Mouse (Mus musculus) layer of hippocampus, adult 9-10 months (tissue): ENCODE data around the gene Mrpl43.
"Not testable (repeated sequence)": the region's sequence is repeated elsewhere in the genome, so short reads cannot be mapped to it uniquely, and the experiment has no call there.

ENCODE experiments used
- DNase-seq: peaks from one replicate; pipeline ENCODE4 v3.0.0; 2022; ENCODE audit warnings: low spot score

The Mrpl43 gene

DNA sequence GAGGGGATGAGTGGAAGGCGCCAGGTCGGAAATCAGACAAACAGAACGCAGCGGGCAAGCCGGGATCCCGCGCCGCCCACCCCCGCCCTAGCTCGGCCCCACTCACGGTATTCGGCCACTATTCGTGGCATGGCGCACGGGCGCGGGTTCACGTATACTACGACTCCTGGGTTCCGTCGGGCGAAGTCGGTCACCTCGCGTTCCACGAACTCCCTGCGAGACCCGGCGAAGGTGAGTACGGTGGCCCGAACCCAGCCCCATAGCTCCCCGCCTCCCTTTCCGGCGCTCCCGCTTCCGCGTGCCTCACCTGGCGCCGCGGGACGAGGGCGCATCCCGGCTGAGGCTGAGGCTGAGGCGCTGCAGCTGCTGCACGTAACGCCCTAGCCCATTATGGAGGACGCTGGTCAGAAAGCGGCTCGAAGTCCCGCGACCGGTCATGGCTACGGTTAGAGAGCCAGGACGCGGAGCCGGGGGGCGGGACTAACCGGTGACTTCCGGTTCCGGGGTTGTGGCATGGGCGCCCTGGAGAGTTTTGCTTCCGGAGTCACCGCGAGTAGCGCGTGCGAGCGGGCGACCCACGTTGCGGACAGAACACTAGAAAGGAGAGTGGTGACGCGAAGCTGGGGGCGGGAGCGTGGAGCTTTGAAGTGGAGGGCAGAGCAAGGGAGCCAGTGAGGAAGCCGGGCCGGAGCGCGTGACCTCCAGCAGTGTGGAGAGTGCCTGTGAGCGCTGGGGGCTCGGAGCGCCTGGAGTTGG lies at the start of gene Mrpl43:
Mrpl43 (minus strand) TSS at position 486 of the 756 bp plus-strand sequence.
- peak; percentile 90 for DNase-seq

DNA sequence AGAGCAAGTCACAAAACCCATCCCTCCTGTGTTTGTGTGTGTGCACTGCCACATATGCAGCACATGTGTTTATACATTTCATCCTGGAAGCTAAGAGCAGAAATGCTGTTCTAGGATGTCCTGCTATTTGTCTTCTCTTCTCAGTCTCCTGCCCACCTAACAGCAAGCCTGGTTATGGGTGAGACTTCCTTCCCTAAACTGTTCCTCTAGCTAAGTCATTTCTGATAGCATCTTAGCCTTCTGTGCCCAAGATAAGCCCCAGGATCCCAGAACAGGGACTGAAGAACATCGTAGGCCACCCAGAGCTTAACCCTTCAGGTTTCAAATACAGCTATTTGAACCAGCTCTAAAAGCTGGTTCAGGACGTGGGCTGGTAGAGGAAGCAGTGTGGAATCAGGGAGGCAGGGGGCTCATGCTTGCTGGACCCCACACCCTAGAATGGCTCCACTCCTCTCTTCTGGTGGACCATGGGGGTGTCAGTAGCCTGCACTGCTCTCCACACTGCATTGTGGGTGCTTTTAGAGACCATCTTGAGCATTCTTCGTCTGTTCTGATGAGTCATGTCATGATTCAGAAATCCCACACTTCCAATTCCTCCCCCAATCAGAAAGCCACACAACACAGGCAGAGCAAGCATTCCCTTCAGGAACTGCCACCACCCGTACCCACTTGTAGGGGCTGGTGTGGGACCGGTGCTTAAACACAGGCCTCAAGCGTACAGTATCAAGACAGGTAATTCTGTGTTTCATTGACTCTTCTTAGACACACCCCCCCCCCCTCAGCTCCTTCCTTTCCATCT lies 48.8 kb upstream of the Mrpl43 start:
- DNase-seq = no peak

DNA sequence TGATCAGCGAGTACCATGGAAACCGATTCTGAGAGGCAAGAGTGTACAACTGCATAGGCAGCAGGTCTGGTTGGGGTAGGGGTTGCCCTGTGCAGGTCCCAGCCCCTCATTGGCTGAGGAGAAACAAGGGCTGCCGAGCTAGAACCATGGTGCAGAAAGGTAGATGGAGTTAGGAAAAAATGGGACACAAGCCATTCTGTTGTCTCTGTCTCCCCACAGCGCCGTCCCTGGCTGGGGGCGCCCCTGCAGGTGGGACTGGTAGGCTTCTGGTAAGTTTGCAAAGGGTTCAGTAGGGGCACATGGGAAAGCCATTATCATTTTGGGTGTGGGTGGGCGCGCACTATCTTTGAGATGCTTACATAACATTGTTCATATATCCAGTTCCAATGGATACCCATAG lies 47.2 kb upstream of the Mrpl43 start:
- no peak for DNase-seq

DNA sequence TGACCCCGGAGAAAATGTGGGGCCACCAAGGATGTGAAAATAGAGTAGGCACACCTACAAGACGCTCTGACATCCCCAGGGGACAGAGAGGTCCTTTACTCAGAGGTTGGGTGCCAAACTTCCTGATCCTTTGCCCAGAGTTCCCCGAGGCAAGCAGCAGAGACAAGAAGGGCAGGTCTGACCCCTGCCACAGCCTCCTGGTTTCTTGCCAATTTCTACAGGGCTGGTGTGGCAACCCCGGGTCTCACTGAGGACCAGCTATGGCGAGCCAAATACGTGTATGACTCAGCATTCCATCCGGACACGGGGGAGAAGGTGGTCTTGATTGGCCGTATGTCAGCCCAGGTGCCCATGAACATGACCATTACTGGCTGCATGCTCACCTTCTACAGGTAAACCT lies 43.3 kb upstream of the Mrpl43 start:
- DNase-seq = no peak

DNA sequence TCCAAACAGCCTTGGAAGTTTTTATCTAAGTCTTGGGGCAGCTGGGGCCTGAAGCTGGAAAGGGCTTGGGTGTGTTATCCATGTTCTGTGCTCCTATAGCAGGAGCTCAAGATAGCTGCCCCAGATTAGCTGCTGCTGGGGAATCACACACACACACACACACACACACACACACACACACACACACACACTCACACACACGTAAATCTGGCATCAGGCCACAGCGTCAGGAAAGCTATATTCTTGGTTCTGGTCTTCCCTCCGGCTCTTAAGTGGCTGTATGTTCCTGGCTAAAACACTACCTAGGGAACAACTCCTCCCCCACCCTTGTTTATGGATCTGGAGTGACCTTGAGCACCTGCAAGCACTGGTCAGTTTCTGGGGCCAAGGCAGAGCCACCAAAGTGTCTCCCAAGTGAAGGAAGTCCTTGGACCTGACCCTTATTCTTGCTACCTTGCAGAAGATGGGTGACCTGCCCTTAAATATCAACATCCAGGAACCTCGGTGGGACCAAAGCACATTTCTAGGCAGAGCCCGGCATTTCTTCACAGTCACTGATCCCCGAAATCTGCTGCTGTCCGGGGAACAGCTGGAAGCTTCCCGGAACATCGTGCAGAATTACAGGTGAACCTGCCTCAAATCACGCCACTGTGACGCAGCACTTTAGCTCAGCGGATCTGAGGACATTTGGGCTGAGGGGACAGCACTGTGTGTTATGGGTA lies 42.6 kb upstream of the Mrpl43 start:
- DNase-seq = no peak

DNA sequence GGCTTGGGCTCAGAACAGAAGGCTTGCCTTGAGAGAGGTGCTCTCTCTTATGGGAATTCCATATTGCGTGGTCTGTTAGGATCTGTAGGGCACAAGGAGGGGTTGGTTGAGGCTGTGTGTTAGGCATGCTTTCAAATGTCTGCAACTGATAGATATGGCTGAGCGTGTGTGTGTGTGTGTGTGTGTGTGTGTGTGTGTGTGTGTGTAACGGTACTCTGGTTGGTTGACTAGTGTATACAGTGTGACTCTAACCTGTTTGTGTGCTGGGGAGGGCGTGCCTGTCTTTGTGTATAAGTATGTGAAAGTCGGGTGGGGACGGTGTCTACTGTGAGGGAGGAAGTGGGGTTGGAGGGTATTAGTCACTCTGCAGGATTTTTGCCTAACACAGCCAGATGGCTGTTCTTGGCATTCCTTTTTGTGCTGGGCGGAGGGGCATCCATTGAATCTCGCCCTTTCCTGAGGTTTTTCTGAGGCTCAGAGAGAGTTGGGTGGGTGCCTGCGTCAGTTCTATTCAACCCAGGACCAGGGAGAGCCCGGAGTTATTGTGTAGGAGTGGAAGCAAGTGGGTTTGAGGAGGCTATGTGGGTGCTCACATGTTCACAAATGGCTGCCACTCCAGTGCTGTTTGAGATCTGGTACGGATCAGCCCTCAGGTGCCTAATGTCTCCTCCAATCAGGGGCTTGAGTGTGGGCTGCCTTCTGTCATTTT lies 41.8 kb upstream of the Mrpl43 start:
- DNase-seq = peak; percentile 75

DNA sequence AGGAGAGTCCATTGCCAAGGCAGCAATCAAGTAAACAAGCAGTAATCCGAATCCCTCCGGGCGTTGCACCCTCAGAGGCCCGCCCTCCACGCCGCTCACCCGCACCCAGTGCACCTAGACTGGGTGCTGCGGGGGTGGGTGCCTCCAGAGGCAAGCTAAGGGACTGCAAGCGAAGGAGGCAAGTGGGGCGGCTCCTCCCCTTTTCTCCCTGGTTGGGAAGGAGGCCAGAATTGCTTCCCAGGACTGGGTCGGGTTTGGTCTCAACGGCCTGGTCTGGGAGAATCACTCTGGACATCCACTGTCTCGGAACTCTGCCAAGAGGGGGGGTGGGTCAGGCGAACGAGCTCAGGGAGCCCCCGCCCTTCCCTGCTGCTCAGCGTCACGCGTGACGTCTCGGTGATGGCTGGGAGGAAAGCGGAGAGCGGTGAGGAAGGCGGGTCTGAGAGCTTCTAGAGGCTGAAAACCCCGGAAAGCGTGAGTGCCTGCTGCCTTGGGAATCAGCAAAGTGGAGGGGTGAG lies 41.2 kb upstream of the Mrpl43 start, which contains the start of gene Sfxn3:
Sfxn3 (plus strand) TSS at position 87 of the 518 bp plus-strand sequence.
- peak; percentile 80 for DNase-seq

DNA sequence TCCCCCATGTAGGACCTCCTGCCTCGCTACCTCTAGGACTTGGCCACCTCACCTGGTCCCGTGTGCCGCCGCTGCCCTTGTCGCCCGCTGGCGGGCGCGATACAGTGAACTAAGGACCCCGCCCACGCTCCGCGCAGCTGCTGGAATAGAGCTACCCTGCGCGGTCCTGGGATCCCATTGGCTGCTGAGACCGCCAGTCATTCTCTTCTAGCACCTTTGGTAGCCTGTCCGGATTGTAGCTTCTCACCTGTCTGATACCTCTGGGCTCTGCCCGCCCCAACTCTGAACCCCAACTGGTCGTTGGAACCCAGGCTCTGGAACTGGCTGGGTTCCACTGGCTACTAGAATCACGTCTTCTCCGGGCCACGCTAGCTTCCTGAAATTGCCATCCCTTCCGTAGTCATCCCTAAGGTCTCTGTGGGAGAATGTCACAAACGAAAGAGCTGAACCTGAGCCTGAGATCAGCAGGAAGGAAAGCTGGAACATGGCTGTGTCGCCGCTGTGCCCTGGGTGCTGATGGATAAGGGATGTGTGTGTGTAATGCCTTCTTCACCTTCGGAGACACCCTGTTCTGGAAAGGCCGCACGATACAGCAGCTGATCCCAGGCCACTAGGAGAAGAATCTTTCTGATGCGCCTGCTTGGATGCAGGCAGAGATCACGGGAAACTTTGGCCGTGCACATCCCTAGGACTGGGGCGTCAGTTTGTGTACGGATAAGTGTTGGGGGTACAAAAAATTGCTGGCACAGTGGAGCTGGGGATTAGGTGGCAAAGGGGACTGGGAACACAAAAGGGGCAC lies 40.5 kb upstream of the Mrpl43 start:
- DNase-seq = peak; percentile 60

DNA sequence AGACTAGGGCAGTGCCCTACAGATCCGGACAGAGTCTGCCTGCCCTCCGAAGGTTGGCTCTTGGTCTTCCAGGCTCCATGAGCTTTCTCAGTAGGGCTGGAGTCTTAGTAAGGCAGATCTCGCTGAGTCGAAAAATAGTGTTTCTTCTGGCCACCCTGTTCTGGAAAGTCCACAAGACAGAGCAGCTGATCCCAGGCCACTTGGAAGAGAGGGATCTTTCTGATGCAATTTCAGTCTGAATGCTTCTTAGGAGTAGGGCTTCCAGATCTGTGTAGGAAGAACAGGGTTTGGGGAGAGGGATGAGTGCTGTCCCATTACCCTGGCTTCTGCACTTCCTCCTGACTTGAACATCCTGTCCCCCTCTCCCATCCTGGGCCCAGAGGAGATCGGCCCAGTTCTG lies 39.4 kb upstream of the Mrpl43 start, which contains the start of gene Pdzd7:
Pdzd7 (minus strand) TSS at position 67 of the 400 bp plus-strand sequence.
- DNase-seq = no peak

DNA sequence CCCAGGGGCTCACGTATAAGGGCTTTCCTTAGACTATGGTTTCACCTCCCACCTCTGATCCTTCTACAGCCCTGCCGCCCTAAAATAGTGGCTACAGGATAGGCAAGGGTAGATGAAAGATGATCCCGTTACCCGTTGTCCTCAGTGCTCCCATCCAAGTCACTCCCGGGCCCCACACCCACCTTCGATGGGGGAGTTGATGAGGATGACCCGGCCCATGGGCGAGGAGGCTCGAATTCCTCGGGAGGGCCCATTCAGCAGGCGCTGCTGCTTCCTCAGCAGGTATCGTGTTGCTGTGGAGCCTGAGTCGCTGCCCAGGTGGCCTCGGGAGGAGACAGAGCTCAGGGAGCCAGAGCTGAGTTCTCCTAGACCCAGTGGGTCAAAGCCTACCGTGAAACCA lies 39.0 kb upstream of the Mrpl43 start:
- no peak for DNase-seq

DNA sequence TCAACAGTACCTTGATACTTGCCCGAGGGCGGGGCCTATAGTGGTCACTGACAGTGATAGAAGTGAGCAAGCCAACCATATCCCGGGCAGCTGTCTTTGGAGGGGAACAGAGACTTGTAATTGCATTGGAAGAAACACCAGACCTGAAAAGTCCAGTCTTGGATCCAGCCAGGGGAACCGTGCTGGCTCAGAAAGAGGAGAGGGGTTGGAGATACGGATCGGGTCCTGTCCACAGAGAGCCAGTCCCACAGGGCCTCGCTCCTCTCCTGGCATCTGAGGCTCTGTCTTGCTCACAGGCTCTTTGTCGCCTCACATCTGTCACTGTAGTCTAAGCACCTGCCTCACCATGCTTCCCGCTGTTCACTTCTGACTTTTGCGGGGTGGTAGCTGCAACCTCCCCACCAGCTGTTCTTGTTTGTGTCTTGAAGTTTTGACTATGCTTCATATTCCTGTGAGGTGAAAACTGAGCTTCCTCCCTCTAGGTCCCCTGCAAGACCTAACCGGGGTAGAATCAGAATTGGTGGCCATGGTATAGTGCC lies 38.2 kb upstream of the Mrpl43 start:
- no peak for DNase-seq

DNA sequence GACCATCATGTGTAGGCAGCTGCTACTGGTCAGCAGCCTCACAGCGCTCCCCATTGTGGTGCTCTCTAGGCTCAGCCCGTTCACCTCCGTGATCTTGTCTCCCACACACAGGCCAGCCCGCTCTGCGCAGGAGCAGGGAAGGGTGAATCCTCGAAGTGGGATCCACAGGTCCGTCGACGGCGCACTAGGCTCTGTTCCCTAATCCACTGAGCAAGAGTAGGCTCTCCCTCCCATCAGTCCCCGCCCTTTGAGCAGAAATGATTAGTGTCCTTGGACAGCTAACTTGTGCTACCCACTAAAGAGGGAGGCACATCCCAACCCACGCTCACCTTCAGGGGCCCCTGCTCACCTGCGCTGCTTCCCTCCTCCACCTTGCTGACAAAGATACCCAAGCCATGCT lies 34.0 kb upstream of the Mrpl43 start:
- no peak for DNase-seq

DNA sequence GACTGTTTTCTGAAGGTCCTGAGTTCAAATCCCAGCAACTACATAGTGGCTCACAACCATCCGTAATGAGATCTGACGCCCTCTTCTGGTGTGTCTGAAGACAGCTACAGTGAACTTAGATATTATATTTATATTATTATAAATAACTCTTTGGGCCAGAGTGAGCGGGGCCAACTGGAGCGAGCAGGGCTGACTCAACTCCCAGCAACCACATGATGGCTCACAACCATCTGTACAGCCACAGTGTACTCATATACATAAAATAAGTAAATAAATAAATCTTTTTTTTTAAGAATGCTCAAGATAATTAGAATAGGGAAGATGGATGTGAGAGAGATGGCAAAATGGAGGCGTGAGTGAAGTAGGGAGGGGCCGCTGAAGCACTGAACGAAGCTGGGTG lies 32.0 kb upstream of the Mrpl43 start:
- DNase-seq = not testable (repeated sequence)

DNA sequence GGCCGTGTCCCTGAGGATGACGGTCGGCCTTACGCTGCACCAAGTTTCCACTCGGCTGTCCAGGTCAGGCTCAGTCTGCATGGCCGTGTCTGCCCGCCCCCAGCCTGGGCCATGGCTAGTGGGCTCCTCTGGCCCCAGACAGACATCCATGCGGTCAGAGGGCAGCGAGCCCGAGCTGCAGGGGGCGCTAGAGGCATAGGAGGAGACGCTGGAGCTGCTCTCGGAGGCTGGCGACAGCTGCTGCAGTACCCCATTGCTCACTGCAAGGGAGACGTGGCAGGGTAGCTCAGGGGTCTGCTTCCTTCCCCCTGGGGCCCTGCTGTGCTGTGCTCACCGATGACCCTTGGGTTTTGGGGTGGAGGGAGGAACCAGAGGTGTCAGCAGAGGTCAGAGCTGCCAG lies 30.6 kb upstream of the Mrpl43 start:
- no peak for DNase-seq

DNA sequence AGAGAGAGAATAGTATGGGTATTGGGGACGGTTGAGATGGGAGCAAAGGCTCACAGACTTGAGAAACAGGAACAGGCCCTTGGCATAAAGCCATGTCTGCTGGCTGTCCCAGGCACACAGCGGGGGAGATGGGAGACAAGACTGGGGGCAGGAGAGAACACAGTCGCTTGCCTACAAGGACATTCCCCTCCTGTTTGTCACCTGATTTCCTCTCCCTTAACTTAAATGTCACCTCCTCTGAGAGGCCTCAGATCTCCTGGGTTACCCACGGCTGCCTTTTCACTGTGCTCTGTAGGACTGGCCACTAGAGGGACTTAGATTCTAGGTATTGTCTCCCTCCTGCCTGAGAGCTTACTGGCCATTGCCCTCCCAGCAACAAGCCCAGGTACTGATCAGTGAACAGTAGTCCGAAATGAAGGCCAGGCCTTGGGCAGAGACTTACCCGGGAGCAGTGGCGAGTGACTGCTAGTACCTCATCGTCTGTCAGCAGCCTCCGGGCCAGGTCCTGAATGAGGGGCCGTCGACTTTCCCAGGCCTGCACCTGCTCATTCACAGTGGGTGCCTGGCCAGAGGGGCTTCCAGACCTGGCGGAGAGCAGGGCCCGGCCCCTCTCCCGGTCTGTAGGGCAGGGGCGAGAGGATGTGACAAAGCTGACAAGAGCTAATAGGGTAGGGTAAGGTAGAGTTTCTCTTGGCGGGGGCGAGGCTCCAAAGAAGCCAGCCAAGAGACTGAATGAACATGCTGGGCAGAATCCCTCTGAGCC lies 26.5 kb upstream of the Mrpl43 start:
- no peak for DNase-seq

DNA sequence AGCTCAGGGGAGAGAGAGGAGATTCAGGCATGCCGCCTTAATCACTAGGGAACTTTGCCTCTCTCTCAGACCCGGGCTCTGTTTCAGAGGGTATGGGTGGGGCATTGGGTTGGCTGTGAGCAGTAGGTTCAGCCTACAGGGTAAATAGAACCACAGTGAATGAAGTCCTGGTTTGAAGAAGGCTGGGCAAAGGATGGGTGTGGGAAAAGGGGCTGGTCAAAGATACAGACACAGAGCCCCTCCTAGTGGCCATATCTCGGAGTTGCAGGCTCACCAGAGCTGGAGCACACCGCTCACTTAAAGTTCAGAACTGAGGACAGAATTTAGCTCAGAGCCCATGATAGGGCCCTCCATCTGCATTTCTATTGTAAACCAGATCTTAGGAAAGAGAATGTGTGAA lies 25.5 kb upstream of the Mrpl43 start:
- no peak for DNase-seq

DNA sequence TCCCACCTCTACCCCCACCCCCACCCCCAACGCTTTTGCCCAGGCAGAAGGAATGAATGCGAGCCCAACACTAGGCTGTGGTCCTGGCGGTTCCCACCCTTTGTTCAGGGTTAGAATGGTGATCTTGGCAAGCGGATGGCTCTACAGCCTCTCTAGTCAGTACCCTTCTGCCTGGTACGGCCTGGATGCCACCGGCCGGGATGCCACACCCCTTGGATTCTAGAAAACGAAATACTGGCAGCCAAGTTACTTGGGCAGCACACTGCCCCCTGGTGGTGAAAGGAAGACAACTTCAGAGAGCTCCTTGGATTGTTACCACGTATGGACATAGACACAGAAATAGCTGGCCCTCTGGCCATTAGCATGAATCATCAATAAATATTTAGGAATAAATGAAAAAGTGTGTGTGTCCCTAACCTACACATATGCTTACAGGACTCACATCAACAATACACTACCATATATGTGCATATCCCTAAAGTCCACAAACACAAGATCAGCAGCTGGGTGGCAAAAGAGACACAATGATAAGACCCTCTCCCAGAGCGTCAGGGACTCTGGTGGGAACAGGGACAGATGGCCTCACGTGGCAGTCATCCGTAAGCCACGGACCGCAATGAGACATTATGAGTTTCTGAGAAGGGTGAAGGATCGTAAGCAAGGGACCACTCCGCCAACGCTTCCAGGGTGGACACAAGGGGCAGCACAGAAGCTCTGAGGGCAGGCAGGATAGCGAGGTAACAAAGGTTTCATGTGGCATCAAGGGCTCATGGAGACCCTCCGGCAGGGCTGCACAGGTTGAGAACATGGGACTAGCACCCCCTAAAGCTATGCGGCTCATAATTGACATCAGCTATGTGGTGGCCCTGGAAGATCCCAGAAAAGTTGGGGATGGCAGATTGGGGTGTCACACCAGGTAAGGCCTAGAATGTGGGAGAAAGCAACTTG lies 24.8 kb upstream of the Mrpl43 start:
- no peak for DNase-seq

DNA sequence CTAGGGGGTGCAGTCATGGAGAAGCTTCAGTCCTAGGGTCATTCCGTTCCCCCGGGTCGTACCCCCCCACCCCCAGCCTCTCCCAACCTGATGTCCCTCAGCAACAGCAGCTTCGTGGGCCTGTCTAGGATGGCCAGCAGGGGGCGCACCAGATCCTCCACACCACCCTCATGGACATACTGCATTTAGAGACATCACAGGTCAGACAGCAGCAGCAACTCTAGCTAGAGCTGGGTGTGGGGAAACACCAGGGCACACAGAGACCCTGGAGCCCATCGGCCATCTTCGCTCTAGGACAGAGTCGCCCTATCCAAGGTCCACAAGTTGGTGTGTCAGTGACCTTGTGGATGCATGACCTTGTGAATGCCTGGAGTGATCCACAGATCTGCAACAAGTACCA lies 23.9 kb upstream of the Mrpl43 start:
- DNase-seq = no peak

DNA sequence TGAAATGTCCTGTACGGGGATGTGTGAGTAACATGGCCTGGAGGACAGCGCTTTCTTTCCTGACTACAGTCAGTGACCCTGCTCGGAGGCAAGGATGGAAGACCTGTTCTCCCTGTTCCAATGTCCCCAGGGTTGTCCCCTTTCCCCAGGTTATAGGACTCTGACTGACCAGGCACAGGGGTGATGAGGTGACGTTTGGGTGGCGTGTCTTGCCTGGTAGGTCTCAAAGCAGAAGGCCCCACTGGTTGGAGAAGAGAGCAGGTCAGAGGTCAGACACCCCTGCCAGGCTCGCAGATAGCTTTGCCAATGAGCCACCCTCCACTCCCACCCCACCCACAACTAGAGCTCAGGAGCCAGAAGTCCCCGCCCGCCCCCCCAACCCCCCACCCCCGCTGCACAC lies 23.3 kb upstream of the Mrpl43 start:
- DNase-seq = no peak
